In the genomic region with DNA sequence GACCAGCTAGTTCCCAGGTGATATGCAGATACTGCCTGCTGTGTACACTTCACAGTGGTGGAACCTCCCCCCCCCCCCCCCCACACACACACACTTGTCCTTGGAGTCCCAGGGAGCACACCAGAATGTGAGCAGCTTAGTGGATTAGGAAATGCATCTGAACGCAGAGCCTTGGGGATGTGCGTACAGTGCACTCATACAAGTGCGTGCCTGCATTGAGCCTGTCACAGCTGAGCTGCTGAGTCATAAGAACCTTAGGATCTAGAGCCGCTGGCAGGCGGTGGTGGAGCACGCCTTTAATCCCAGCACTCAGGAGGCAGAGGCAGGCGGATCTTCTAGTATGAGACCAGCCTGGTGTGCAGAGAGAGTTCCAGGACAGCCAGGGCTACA, we compare ENCODE assay signal across 17 mouse cellular contexts. TPM values are rescaled to one million over a fixed set of nuclear protein-coding genes. Genes with fewer than 3 reads are reported as not detected.
"Had no signal": no experiment of that assay in that cellular context is flagged by ENCODE, and none has a peak within 500 bp of the region (broad histone marks: within the 10 kb centered on the region; RNA-seq: fewer than 3 reads in every experiment).

No protein-coding gene starts in this region.

- H3K4me3 ChIP-seq: liver, embryonic 13.5 days; midbrain, embryonic 12.5 days; midbrain, embryonic 15.5 days; neural tube, embryonic 12.5 days; neural tube, embryonic 15.5 days had no signal

- ATAC-seq: midbrain, embryonic 15.5 days had no signal

- H3K9me3 ChIP-seq: liver, embryonic 13.5 days; midbrain, embryonic 12.5 days; midbrain, embryonic 15.5 days; neural tube, embryonic 12.5 days; neural tube, embryonic 15.5 days had no signal

- H3K27me3 ChIP-seq: midbrain, embryonic 15.5 days had no signal

- H3K27ac ChIP-seq: liver, embryonic 13.5 days; midbrain, embryonic 12.5 days; midbrain, embryonic 15.5 days; neural tube, embryonic 12.5 days had no signal

- H3K9ac ChIP-seq: liver, embryonic 13.5 days; midbrain, embryonic 12.5 days; midbrain, embryonic 15.5 days; neural tube, embryonic 12.5 days; neural tube, embryonic 15.5 days had no signal

- H3K36me3 ChIP-seq: liver, embryonic 13.5 days; midbrain, embryonic 12.5 days; midbrain, embryonic 15.5 days; neural tube, embryonic 12.5 days; neural tube, embryonic 15.5 days had no signal

- H3K4me2 ChIP-seq: liver, embryonic 13.5 days; midbrain, embryonic 12.5 days; midbrain, embryonic 15.5 days; neural tube, embryonic 12.5 days; neural tube, embryonic 15.5 days had no signal

- H3K4me1 ChIP-seq: liver, embryonic 13.5 days; midbrain, embryonic 12.5 days had no signal

- DNase-seq: kidney, adult 18-20 months; kidney, adult 9 months; kidney, postnatal 14 days; liver, embryonic 13.5 days; lung, adult 2 months; lung, postnatal 14 days; retina, postnatal 1 day; thymus, adult 2 months; thymus, postnatal 14 days; thymus, postnatal 4 days had no signal

RNA-seq across cellular contexts. Expression of a gene that starts 59.4 kb away (rescaled TPM):
- total RNA-seq: liver, adult 2 months; megakaryocyte progenitor cell, adult 5-6 weeks had no signal
- polyA plus RNA-seq: liver, adult 2 months; liver, embryonic 13.5 days; small intestine, adult 2 months had no signal
